In the genomic region with DNA sequence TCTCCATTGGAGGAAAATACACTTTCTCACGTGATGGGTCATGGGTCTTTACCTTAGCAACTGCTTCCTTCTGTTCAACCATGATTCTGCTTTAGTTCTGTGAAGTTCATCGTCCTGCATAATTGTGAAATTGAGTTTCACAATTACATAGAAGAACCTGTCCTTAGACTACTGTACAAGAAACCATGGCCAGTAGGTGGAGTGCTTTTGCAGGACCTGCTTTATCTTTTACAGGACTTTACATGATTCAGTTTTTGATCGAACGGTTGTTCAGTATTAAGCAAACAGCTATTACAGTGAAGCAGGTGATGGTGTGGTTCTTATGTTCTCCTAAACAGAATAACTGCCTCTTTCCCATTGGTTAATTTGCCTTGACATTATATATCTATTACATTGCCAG, we compare ENCODE assay signal across 23 mouse cellular contexts.
A peak's percentile ranks its signal among the peaks of the same experiment; 100 is the strongest.
DNase-seq lines count a peak whose midpoint lies in the region; ATAC-seq and TF ChIP-seq lines count a peak whose summit lies in the region.
"Had no signal": no experiment of that assay in that cellular context is flagged by ENCODE, and none has a peak within 500 bp of the region (broad histone marks: within the 10 kb centered on the region; RNA-seq: fewer than 3 reads in every experiment).

No protein-coding gene starts in this region.

- ATAC-seq in intestine, postnatal 0 days: no peak
- no peak for ATAC-seq in intestine, embryonic 16.5 days
- ATAC-seq: activated CD4-positive, CD25-positive, alpha-beta regulatory T cell, adult 4 months; forebrain, embryonic 14.5 days; forebrain, postnatal 0 days; hindbrain, embryonic 16.5 days; inflammation-experienced regulatory T-cells, adult 6 months had no signal

- dilution Hi-C loops in CH12.LX (cut with MboI; ENCODE audit: extremely low pct_ligation_motif_present, extremely low pct_unique_long_range_greater_than_20kb, low sequenced_read_pairs): no loop called here

- DNase-seq in 416B (ENCODE audit: low read depth): peak; percentile 26
- DNase-seq in CH12.LX (ENCODE audit: extremely low read depth): peak; percentile 21
- DNase-seq in lung, postnatal 10 days: no peak
- DNase-seq in thymus, adult 18-20 months: no peak
- DNase-seq: adrenal gland, adult 8-10 months; adrenal gland, postnatal 25 days; cerebellum, adult 18-20 months; cerebellum, adult 9-10 months; cerebellum, postnatal 14 days; forebrain, postnatal 0 days; gastrocnemius, adult 2 months; gastrocnemius, postnatal 14 days; heart, adult 11 months had no signal

- no peaks in the 10 kb centered on the region for H3K9me3 ChIP-seq in intestine, postnatal 0 days (ENCODE audit: control insufficient read depth)
- no peaks in the 10 kb centered on the region for H3K9me3 ChIP-seq in intestine, embryonic 16.5 days (ENCODE audit: control insufficient read depth, low read length)
- no peaks in the 10 kb centered on the region for H3K9me3 ChIP-seq in CH12.LX (replicated peaks; ENCODE audit: low read length)
- H3K9me3 ChIP-seq: embryonic facial prominence, embryonic 12.5 days; embryonic facial prominence, embryonic 15.5 days; hindbrain, embryonic 12.5 days had no signal

- no peak overlapping the region for H3K9ac ChIP-seq in intestine, postnatal 0 days (ENCODE audit: low read depth, low read length)
- no peak overlapping the region for H3K9ac ChIP-seq in intestine, embryonic 16.5 days (ENCODE audit: low read depth, low read length)
- no peak overlapping the region for H3K9ac ChIP-seq in CH12.LX (ENCODE audit: insufficient read depth, low read depth)
- H3K9ac ChIP-seq: embryonic facial prominence, embryonic 12.5 days; embryonic facial prominence, embryonic 15.5 days; forebrain, postnatal 0 days; hindbrain, embryonic 12.5 days had no signal

- no peaks in the 10 kb centered on the region for H3K36me3 ChIP-seq in intestine, postnatal 0 days (ENCODE audit: control insufficient read depth, insufficient read depth)
- no peaks in the 10 kb centered on the region for H3K36me3 ChIP-seq in intestine, embryonic 16.5 days (ENCODE audit: control insufficient read depth, insufficient read depth, low read length)
- H3K36me3 ChIP-seq in CH12.LX (replicated peaks in 1 of 2; ENCODE audit: control insufficient read depth in 1 of 2, insufficient read depth in 1 of 2, low read length in 1 of 2): no peaks in the 10 kb centered on the region
- H3K36me3 ChIP-seq: embryonic facial prominence, embryonic 12.5 days; embryonic facial prominence, embryonic 15.5 days; hindbrain, embryonic 12.5 days had no signal

- peak; percentile 62 for TF ChIP-seq CTCF in intestine, postnatal 0 days (IDR thresholded peaks at IDR 0.05; ENCODE audit: low read depth)
- TF ChIP-seq CTCF in CH12.LX (conservative IDR thresholded peaks at IDR 0.05 in 1 of 2, IDR thresholded peaks at IDR 0.05 in 1 of 2; ENCODE audit: low read depth in 2 of 2, low read length in 2 of 2): peak in 1 of 2 experiments; percentile 57; a peak in 2 of 4 replicates

- H3K27me3 ChIP-seq in intestine, postnatal 0 days (replicated peaks; ENCODE audit: control insufficient read depth, insufficient read depth, low read length): no peaks in the 10 kb centered on the region
- H3K27me3 ChIP-seq in intestine, embryonic 16.5 days (replicated peaks; ENCODE audit: control insufficient read depth, insufficient read depth, low read length): no peaks in the 10 kb centered on the region
- no peaks in the 10 kb centered on the region for H3K27me3 ChIP-seq in CH12.LX (replicated peaks)
- H3K27me3 ChIP-seq: embryonic facial prominence, embryonic 12.5 days; embryonic facial prominence, embryonic 15.5 days; hindbrain, embryonic 12.5 days had no signal

- peak; percentile 31 for TF ChIP-seq RAD21 in CH12.LX (IDR thresholded peaks at IDR 0.05; ENCODE audit: low read depth, low read length)

- no peak overlapping the region for H3K4me2 ChIP-seq in intestine, postnatal 0 days (replicated peaks; ENCODE audit: low read depth)
- H3K4me2 ChIP-seq in intestine, embryonic 16.5 days (ENCODE audit: low read depth, low read length): no peak overlapping the region
- H3K4me2 ChIP-seq in CH12.LX (ENCODE audit: insufficient read depth, low read depth, poor library complexity, severe bottlenecking): no peak overlapping the region
- H3K4me2 ChIP-seq: embryonic facial prominence, embryonic 12.5 days; embryonic facial prominence, embryonic 15.5 days; heart, embryonic 11.5 days; hindbrain, embryonic 12.5 days had no signal

- 74% methylated on average over 4 of the region's 4 CpGs for WGBS in intestine, postnatal 0 days
- 79% methylated on average over 4 of the region's 4 CpGs for WGBS in intestine, embryonic 16.5 days

- TF ChIP-seq POLR2A in CH12.LX (IDR thresholded peaks at IDR 0.05; ENCODE audit: low read depth, low read length): no peak

- no peak overlapping the region for H3K27ac ChIP-seq in intestine, postnatal 0 days (ENCODE audit: low read depth, low read length)
- no peak overlapping the region for H3K27ac ChIP-seq in intestine, embryonic 16.5 days (ENCODE audit: low read length)
- H3K27ac ChIP-seq in CH12.LX (ENCODE audit: insufficient read depth, low read depth): no peak overlapping the region
- H3K27ac ChIP-seq: embryonic facial prominence, embryonic 12.5 days; embryonic facial prominence, embryonic 15.5 days; gastrocnemius, adult 2 months; hindbrain, embryonic 12.5 days had no signal

- no peaks in the 10 kb centered on the region for H3K4me1 ChIP-seq in intestine, postnatal 0 days (replicated peaks; ENCODE audit: control insufficient read depth, insufficient read depth, low read length)
- no peaks in the 10 kb centered on the region for H3K4me1 ChIP-seq in intestine, embryonic 16.5 days (ENCODE audit: control insufficient read depth, insufficient read depth, low read length)
- no peaks in the 10 kb centered on the region for H3K4me1 ChIP-seq in CH12.LX (ENCODE audit: control insufficient read depth in 1 of 2, insufficient read depth in 2 of 2)
- H3K4me1 ChIP-seq: embryonic facial prominence, embryonic 12.5 days; embryonic facial prominence, embryonic 15.5 days; hindbrain, embryonic 12.5 days had no signal

- H3K4me3 ChIP-seq in intestine, postnatal 0 days (ENCODE audit: low read depth, low read length): no peak overlapping the region
- H3K4me3 ChIP-seq in intestine, embryonic 16.5 days (ENCODE audit: low read length): no peak overlapping the region
- H3K4me3 ChIP-seq in CH12.LX (replicated peaks in 1 of 3; ENCODE audit: low read depth in 2 of 3, low read length in 2 of 3, poor library complexity in 1 of 3): no peak overlapping the region
- H3K4me3 ChIP-seq: embryonic facial prominence, embryonic 12.5 days; embryonic facial prominence, embryonic 15.5 days; gastrocnemius, adult 2 months; hindbrain, embryonic 12.5 days had no signal

- in situ Hi-C loops in CH12.LX (cut with MboI; ENCODE audit: low pct_ligation_motif_present, low pct_unique_long_range_greater_than_20kb, low sequenced_read_pairs): no loop called here

- TF ChIP-seq EP300 in CH12.LX (IDR thresholded peaks at IDR 0.05; ENCODE audit: low read length): no peak

- no peaks in the 10 kb centered on the region for H3K79me2 ChIP-seq in CH12.LX (replicated peaks; ENCODE audit: control insufficient read depth, extremely low read depth, insufficient read depth, poor library complexity, severe bottlenecking)

TF ChIP-seq in CH12.LX, 34 proteins besides CTCF, POLR2A, EP300 and RAD21:
- TF ChIP-seq SMC3 (IDR thresholded peaks at IDR 0.05; ENCODE audit: low read depth, low read length): peak; percentile 53
- no peak for TF ChIP-seq ETS1 (conservative IDR thresholded peaks at IDR 0.05; ENCODE audit: low read depth, low read length)
TF ChIP-seq in CH12.LX: peak in this region for 1.

Comparison
In these comparisons a context has a peak if more than half of its experiments do, and no peak if none do; other contexts are left out.
1. DNase-seq: peak in 416B (single experiment) and CH12.LX (single experiment); none in lung, postnatal 10 days (single experiment) and thymus, adult 18-20 months (0 of 2).